Mouse (Mus musculus) layer of hippocampus, adult 18-20 months (tissue): ENCODE measurements around the gene Kif26b. TPM values are rescaled to one million over a fixed set of nuclear protein-coding genes. Genes with fewer than 3 reads are reported as not detected.

Source experiments
- DNase-seq, 2 experiments: peaks; one replicate each; pipeline ENCODE4 v3.0.0; 2022; ENCODE audit warnings: low spot score in 2 of 2
- total RNA-seq, 2 experiments: library from RNA; stranded (reverse); gene quantifications; 2 replicates each; pipeline ENCODE4 v1.2.3; 2021

The Kif26b gene
- total RNA-seq, 2 experiments from 2014 or later = 18.9 to 20.7 TPM

DNA sequence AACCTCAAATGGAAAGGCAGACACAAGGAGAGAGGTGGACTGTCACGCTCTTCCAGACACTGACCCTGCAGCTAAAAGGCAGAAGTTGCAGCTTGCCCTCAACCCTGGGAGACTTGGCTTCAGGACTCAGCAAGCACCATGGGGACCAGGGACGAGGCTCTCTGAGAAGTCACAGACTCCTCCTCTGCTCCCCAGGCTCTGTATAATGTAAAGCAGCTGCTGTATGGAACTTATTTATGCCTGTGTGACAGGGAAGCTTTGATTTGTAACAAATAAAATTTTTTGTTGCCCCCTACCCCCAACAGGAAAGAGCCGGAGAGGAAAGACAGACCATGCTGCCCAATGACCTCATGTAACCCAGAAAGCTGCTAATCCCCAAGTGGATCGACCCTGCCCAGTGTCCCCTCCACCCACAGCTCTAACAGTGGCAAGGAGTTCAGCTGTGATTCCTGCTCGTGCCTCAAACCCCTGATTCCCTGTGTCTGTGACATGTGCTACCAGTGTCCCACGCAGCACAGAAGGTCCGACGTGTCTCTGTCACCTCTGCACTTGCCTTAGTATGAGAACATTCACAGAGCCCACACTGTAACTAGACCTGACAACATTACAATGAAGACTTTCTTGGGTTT, 449.8 kb downstream of the Kif26b start:
- DNase-seq = no peak

- DNase-seq = no peak
Measured at GRCm38 (mm10) chr1:178980185-178980584, 451.3 kb downstream of the Kif26b start.

GRCm38 (mm10) chr1:178981641-178982040, 452.7 kb downstream of the Kif26b start:
- DNase-seq = no peak

- DNase-seq = no peak
Measured at GRCm38 (mm10) chr1:178988176-178988575, 459.3 kb downstream of the Kif26b start.

Other genes starting within 250 kb of the Kif26b start
- 10 to 100 TPM; 37.1 to 38.9 TPM for gene Cox20, start 210.0 kb upstream of the Kif26b start, total RNA-seq
- gene Hnrnpu, start 191.3 kb upstream of the Kif26b start, total RNA-seq = 100 to 1,000 TPM; 380 to 416 TPM
- 1 to 10 TPM; 9.6 to 10.0 TPM for gene Efcab2, start 123.0 kb upstream of the Kif26b start, total RNA-seq